Mouse (Mus musculus) forebrain, embryonic 11.5 days (tissue): Measurements from ENCODE around the gene Spns2. TPM values are rescaled to one million over a fixed set of nuclear protein-coding genes. Genes with fewer than 3 reads are reported as not detected.
A peak's percentile ranks its signal among the peaks of the same experiment; 100 is the strongest.
"Not testable (repeated sequence)": the region's sequence is repeated elsewhere in the genome, so short reads cannot be mapped to it uniquely, and the experiment has no call there.

Experiments used
- ATAC-seq: fragments of 200-750 bp; cut with Nextera tagmentation; replicated peaks from 2 replicates; pipeline ENCODE4 v1.8.0; 2017; ENCODE audit warnings: moderate TSS enrichment; ENCODE audit not compliant: low FRiP score
- DNase-seq: peaks from one replicate; pipeline ENCODE4 v3.0.0-alpha.2; 2017; ENCODE audit warnings: low spot score
- H3K27ac ChIP-seq: fragments of 300-500 bp; sonication (generic); 2 replicates; pipeline ENCODE4 v1.5.1; 2014; ENCODE audit warnings: low read depth, low read length
- H3K27me3 ChIP-seq: fragments of 300-500 bp; sonication (generic); 2 replicates; pipeline ENCODE4 v1.6.1; 2014; ENCODE audit warnings: mild to moderate bottlenecking, low read length, mixed read lengths; ENCODE audit not compliant: control insufficient read depth, insufficient read depth
- H3K36me3 ChIP-seq: fragments of 300-500 bp; sonication (generic); 2 replicates; pipeline ENCODE4 v1.6.1; 2014; ENCODE audit warnings: mild to moderate bottlenecking, low read length, moderate library complexity, mixed read lengths; ENCODE audit not compliant: control insufficient read depth, insufficient read depth
- H3K4me1 ChIP-seq: fragments of 300-500 bp; sonication (generic); replicated peaks from 2 replicates; pipeline ENCODE4 v1.6.1; 2014; ENCODE audit warnings: low read length, mixed read lengths; ENCODE audit not compliant: control insufficient read depth, insufficient read depth
- H3K4me2 ChIP-seq: fragments of 300-500 bp; sonication (generic); 2 replicates; pipeline ENCODE4 v1.6.1; 2014; ENCODE audit warnings: low read depth, mild to moderate bottlenecking, low read length, moderate library complexity, mixed read lengths; ENCODE audit not compliant: severe bottlenecking
- H3K4me3 ChIP-seq: fragments of 300-500 bp; sonication (generic); 2 replicates; pipeline ENCODE4 v1.5.1; 2014; ENCODE audit warnings: low read depth, low read length
- H3K9ac ChIP-seq: fragments of 300-500 bp; sonication (generic); 2 replicates; pipeline ENCODE4 v1.6.1; 2014; ENCODE audit warnings: low read length
- H3K9me3 ChIP-seq: fragments of 300-500 bp; sonication (generic); 2 replicates; pipeline ENCODE4 v1.6.1; 2016; ENCODE audit warnings: low read length, mixed read lengths; ENCODE audit not compliant: control insufficient read depth
- WGBS: fragments of 180-500 bp; shearing (Covaris S2); extraction: QIAGEN DNeasy Blood & Tissue Kit; methylation state at CpG from one replicate; pipeline ENCODE4 v1.1.7; 2014; 5-methylcytosine and 5-hydroxymethylcytosine counted together
- polyA plus RNA-seq: library from polyadenylated mRNA; unstranded; fragments of >200 nt; fragmentation: Nextera tagmentation; extraction: Ambion mirVana; gene quantifications from 2 replicates; pipeline ENCODE4 v1.2.1, GENCODE M21; 2014

Spns2 gene
- polyA plus RNA-seq, 1 experiment from 2014 or later: 4.0 TPM

DNA sequence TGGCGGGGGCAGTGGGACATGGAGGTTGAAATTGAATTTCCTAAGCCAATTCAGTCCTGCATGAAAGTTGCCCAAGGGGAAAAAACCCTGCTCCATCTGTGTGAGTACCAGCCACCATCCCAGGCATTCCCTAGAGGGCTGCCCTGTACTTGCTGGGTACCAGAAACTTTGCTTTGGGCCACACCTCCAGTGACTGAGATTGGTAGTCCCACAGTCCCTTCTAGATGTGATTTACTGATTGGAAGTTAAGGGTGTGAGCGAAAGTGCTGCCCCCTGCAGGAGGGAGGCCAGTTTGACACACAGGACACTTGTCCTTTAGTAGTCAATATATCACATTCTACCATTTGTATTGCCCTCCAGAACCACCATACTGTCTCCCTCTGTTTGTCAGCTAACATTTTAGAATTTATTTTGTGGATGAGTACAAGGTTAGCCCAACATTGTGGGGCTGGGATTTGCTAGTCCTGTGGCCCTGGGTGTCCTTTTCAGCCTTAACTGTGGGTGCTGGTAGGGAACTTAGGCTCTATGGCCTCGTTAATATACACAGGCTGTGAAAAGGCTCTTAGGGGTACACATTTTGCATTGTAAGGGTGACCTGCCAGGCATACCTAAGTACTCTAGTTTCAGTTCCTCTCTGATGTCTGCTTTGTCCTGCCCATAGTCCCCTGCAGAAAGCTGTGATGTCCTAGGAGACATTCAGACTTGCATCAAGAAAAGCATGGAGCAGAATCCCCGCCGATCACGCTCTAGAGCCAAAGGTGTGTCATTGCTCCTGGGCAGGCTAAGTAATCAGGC is 43.2 kb downstream of the Spns2 start:
- DNase-seq (peak; percentile 73), ATAC-seq (no peak)
- H3K27me3 ChIP-seq: no peaks in the 10 kb centered on the region
- H3K4me2 ChIP-seq: no peak overlapping the region
- peaks cover 65% of the 10 kb centered on the region for H3K36me3 ChIP-seq
- H3K9ac ChIP-seq: no peak overlapping the region
- no peak overlapping the region for H3K27ac ChIP-seq
- WGBS: 84% methylated on average over 6 of the region's 6 CpGs
- H3K4me1 ChIP-seq: peaks cover 5% of the 10 kb centered on the region; the same call in 1 of the 2 replicates
- no peak overlapping the region for H3K4me3 ChIP-seq
- H3K9me3 ChIP-seq: no peaks in the 10 kb centered on the region

DNA sequence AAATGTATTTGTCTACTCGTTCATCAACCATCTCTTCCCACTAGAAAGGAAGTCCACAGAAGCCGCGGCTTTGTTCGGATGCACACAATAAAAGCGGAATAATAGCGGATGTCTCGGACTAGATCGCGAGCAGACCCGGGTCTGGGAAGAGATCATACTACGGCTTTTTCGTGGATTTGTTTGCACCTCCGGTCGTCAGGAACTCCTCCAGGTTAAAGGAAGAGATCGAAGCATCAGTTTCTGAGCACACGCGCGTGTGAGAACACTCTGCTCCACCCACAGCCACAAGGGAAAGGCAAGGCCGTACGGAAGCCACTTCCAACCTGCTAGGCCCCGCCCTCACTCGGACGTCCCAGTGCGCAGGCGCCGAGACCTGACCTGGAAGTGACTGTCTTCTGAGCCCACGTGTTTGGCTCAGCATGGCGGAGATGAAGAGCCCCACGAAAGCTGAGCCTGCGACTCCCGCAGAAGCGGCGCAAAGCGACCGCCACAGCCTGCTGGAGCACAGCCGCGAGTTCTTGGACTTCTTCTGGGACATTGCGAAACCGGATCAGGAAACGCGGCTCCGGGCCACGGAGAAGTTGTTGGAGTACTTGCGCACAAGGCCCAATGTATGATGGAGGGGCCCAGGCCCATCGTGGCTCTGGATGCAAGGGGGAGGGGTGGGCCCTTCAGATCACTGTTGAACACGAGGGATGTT is 48.6 kb downstream of the Spns2 start, which contains the start of gene Mybbp1a:
Gene Mybbp1a, plus strand, starts transcription at position 391 of the 700 bp plus-strand sequence.
- Histone ChIP-seq H3K9me3 (no peaks in the 10 kb centered on the region), H3K4me2 (peak within 1 kb of the TSS; percentile 55), H3K4me3 (peak within 1 kb of the TSS; percentile 80), H3K9ac (peak within 1 kb of the TSS; percentile 77), H3K27me3 (no peaks in the 10 kb centered on the region), H3K36me3 (peaks cover 23% of the 10 kb centered on the region), H3K27ac (peak within 1 kb of the TSS; percentile 94), H3K4me1 (peaks cover 5% of the 10 kb centered on the region; the same call in 1 of the 2 replicates)
- under 1% methylated on average over 46 of the region's 46 CpGs for WGBS
- DNase-seq (peak; percentile 98), ATAC-seq (peak; percentile 93)

DNA sequence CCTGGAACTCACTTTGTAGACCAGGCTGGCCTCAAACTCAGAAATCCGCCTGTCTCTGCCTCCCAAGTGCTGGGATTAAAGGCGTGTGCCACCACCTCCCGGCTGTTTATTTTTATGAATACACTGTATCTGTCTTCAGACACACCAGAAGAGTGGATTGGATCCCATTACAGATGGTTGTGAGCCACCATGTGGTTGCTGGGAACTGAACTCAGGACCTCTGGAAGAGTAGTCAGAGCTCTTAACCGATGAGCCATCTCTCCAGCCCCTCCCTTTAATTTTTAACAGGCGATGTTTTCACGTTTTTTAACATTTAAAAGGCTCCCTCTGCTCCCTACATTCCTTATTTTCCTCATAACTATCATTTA is 49.1 kb downstream of the Spns2 start:
- ATAC-seq: 0 out of 2 replicates have a peak, but pooled peaks have one; percentile 9
- Histone ChIP-seq H3K4me2 (peak overlapping the region; percentile 55), H3K9ac (peak overlapping the region; percentile 77), H3K4me3 (peak overlapping the region; percentile 80), H3K27ac (peak overlapping the region; percentile 94), H3K36me3 (peaks cover 21% of the 10 kb centered on the region)
- WGBS: 50% methylated on average over 6 of the region's 6 CpGs
- H3K9me3 ChIP-seq, DNase-seq, H3K27me3 ChIP-seq, H3K4me1 ChIP-seq: not testable (repeated sequence)

DNA sequence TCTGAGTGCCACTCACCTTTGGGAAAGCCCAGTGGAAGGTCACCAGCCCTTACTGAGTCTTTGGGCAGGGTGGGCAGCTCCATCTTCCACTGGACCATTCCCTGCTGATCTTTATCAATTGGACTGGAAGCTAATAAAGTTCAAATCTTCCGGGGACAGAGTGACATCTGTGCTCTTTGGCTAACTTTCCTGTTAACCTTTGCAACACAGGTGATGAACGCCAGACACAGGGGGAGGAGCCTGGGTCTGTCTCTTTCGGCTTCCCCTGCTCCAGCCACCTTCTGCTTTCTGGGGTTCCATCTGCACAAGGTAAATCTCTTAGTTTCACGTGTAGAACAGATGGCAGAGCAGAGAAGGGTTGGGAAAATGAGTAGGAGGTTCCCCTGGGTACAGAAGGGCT is 51.3 kb downstream of the Spns2 start:
- Histone ChIP-seq H3K27me3 (no peaks in the 10 kb centered on the region), H3K4me1 (peaks cover 5% of the 10 kb centered on the region; the same call in 1 of the 2 replicates), H3K4me3 (no peak overlapping the region), H3K9ac (no peak overlapping the region), H3K4me2 (no peak overlapping the region), H3K27ac (no peak overlapping the region), H3K36me3 (peaks cover 9% of the 10 kb centered on the region), H3K9me3 (no peaks in the 10 kb centered on the region)
- WGBS: 73% methylated on average over 4 of the region's 4 CpGs
- ATAC-seq (no peak), DNase-seq (peak; percentile 24)

DNA sequence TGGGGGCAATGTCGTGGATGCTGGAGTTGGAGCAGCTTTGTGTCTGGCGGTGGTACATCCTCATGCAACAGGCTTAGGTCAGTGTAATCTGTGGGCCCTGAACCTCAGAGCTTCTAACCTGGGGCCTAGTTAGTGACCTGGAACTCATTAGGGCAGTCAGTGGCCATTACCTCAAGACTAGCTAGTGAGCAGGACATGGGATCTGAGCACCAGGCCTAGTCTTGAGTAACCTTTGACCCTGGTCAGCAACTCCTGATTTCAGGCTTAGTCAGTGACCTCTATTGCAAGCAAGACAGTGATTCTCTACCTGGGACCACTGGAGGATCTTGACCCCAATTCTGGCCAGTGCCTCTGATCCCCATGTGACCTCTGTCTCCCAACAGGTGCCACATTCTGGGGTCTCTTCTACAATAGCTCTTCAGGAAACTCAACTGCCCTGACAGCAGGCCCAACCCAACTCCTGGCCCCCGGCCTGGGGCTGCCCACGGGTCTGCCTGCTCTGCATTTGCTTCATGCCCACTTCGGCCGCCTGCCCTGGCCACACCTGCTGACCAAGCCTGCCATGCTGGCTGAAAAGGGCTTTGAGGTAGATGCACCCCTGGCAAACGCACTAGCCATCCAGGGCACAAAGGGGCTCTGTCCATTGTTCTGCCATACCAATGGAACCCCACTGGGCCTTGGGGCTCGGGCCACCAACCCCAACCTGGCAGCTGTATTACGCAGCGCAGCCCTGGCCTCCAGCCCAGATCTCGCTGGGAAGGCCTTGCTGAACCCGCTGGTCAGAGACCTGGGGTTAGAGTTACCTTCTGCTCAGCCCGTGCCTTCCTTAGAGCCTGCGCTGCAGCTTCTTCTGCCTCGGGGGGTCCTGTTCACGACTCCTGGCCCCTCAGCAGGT is 52.7 kb downstream of the Spns2 start:
- H3K27ac ChIP-seq: no peak overlapping the region
- H3K4me3 ChIP-seq: no peak overlapping the region
- WGBS: 87% methylated on average over 16 of the region's 16 CpGs
- DNase-seq (peak; percentile 48), ATAC-seq (no peak)
- H3K27me3 ChIP-seq: no peaks in the 10 kb centered on the region
- H3K9me3 ChIP-seq: no peaks in the 10 kb centered on the region
- no peaks in the 10 kb centered on the region; the same call in 1 of the 2 replicates for H3K4me1 ChIP-seq
- H3K36me3 ChIP-seq: no peaks in the 10 kb centered on the region
- no peak overlapping the region for H3K9ac ChIP-seq
- H3K4me2 ChIP-seq: no peak overlapping the region

DNA sequence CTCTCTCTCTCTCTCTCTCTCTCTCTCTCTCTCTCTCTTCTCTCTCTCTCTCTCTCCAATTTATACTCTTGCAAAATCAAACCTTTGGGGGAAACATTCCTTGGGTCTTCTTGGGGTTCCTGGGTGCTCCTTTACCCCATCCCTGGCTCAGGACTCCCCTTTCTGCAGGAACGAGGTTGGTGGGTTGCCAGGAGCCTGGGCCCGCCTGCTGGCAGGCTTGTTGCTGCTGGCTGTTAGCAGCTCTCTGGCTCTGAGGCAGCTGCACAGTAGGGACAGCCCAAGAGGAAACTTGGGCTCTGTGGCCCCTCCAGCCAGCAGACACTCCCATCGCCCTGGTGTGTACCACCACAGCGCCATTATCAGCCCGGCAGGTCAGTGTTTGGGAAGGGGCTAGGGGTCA is 53.4 kb downstream of the Spns2 start:
- 79% methylated on average over 5 of the region's 5 CpGs for WGBS
- H3K27ac ChIP-seq: no peak overlapping the region
- no peak for ATAC-seq

DNA sequence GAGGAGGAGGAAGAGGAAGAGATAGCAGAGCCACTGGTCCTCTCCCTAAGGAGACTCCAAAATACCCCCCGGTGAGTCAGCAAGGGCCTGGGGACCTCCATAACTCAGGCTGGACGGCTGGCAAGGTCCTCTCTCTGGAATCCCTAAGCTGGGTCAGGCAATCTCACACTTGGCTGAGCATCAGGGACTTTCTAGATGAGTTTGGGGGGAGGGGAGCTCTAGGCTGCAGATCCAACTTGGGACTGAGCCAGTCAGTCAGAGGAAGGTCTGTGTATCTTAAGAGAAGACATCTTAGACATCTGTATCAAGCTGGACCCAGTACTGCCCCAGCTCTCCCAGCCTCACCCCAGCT is 54.0 kb downstream of the Spns2 start:
- ATAC-seq: no peak
- Histone ChIP-seq H3K27ac (no peak overlapping the region), H3K4me1 (no peaks in the 10 kb centered on the region), H3K36me3 (no peaks in the 10 kb centered on the region), H3K27me3 (no peaks in the 10 kb centered on the region), H3K9ac (no peak overlapping the region), H3K4me2 (no peak overlapping the region), H3K4me3 (no peak overlapping the region), H3K9me3 (no peaks in the 10 kb centered on the region)
- DNase-seq: no peak
- WGBS: 51% methylated on average over 2 of the region's 2 CpGs

More for the DNA sequence above, 53.4 kb downstream of the Spns2 start:
- peak; percentile 40 for DNase-seq
- H3K9me3 ChIP-seq: no peaks in the 10 kb centered on the region
- H3K4me2 ChIP-seq: no peak overlapping the region
- no peaks in the 10 kb centered on the region for H3K27me3 ChIP-seq
- no peak overlapping the region for H3K9ac ChIP-seq
- no peak overlapping the region for H3K4me3 ChIP-seq
- H3K4me1 ChIP-seq: no peaks in the 10 kb centered on the region
- no peaks in the 10 kb centered on the region for H3K36me3 ChIP-seq

DNA sequence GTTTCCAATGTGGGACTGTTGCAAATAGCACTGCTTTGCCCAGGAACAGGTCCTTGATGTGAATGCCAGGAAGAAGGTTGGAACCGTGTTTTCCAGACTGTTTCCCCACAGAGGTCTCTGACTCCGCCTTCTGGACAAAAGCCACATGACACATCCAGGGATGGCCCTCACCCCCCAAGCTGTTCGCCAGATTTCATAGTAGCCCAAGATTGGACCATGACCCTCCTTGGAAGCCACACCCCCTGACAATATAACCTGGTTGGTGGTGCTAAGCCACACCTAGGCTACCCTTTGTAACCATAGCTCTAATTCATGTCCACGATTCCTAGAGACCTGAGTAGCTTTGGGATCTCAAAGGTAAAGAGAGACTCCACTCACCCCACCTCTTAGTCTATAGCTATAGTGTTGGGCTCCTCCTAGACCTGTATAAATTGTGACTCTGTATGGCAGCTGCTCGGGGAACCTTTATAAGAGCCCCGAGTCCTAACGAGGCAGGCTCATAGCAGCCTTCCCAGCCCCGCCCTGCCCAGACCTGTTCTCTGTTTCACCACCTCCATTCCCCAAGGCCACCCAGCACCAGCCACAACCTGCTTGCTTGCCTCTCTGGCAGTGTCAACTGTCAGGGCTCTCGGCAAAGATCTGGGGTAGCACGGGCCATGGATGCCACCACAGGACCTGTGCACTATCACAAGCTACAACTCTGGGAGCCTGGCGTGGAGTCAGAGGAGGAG is 54.6 kb downstream of the Spns2 start, which contains the start of gene Ggt6:
Gene Ggt6, plus strand, starts transcription at position 564 of the 731 bp plus-strand sequence.
- no peak within 1 kb of the TSS for H3K4me3 ChIP-seq
- DNase-seq: peak; percentile 53
- H3K9me3 ChIP-seq: no peaks in the 10 kb centered on the region
- 67% methylated on average over 11 of the region's 11 CpGs for WGBS
- no peak within 1 kb of the TSS for H3K9ac ChIP-seq
- no peak within 1 kb of the TSS for H3K27ac ChIP-seq
- no peaks in the 10 kb centered on the region for H3K27me3 ChIP-seq
- no peaks in the 10 kb centered on the region for H3K36me3 ChIP-seq
- no peak within 1 kb of the TSS for H3K4me2 ChIP-seq
- no peaks in the 10 kb centered on the region for H3K4me1 ChIP-seq
- no peak for ATAC-seq
